Mouse (Mus musculus) testis, adult 2 months (tissue): ENCODE data around the gene Ofd1. TPM values are rescaled to one million over a fixed set of nuclear protein-coding genes. Genes with fewer than 3 reads are reported as not detected.

Experiments
- H3K27ac ChIP-seq: fragments of 200-500 bp; 2 replicates; pipeline ENCODE4 v1.5.1; 2012; ENCODE audit warnings: low read depth, low read length; ENCODE audit not compliant: control insufficient read depth, insufficient read depth
- H3K27me3 ChIP-seq: fragments of 200-500 bp; 2 replicates; pipeline ENCODE4 v1.6.1; 2012; ENCODE audit warnings: mild to moderate bottlenecking, low read length, moderate library complexity; ENCODE audit not compliant: control insufficient read depth, insufficient read depth
- H3K36me3 ChIP-seq: fragments of 200-500 bp; 2 replicates; pipeline ENCODE4 v1.6.1; 2012; ENCODE audit warnings: mild to moderate bottlenecking, low read length; ENCODE audit not compliant: control insufficient read depth, insufficient read depth
- H3K4me1 ChIP-seq: fragments of 200-500 bp; 2 replicates; pipeline ENCODE4 v1.6.1; 2012; ENCODE audit warnings: low read length; ENCODE audit not compliant: control insufficient read depth, insufficient read depth
- H3K4me3 ChIP-seq: fragments of 200-500 bp; 2 replicates; pipeline ENCODE4 v1.5.1; 2012; ENCODE audit warnings: low read depth, mild to moderate bottlenecking, low read length, moderate library complexity, mixed read lengths; ENCODE audit not compliant: control insufficient read depth
- CTCF ChIP-seq: fragments of 200-500 bp; IDR thresholded peaks from 2 replicates; pipeline ENCODE4 v1.5.1; 2012; ENCODE audit warnings: low read depth, mild to moderate bottlenecking, inconsistent platforms, low read length, moderate library complexity; ENCODE audit not compliant: control insufficient read depth, insufficient read depth, insufficient replicate concordance
- POLR2A ChIP-seq: fragments of 200-500 bp; IDR thresholded peaks from 2 replicates; pipeline ENCODE4 v1.6.1; 2012; ENCODE audit warnings: low read depth, mild to moderate bottlenecking, inconsistent platforms, low read length, moderate library complexity; ENCODE audit not compliant: control insufficient read depth
- polyA plus RNA-seq: library from polyadenylated mRNA; depleted of rRNA; stranded (reverse); fragments of >200 nt; gene quantifications from 2 replicates; pipeline ENCODE4 v1.2.3, GENCODE M21; 2012; rRNA removed

The Ofd1 gene
- polyA plus RNA-seq = 1.2 and 1.3 TPM in 2 replicates

- peak within 1 kb of the TSS; percentile 75 for H3K4me3 ChIP-seq
- H3K4me1 ChIP-seq = no peaks in the 10 kb centered on the region
- no peak for TF ChIP-seq CTCF
- TF ChIP-seq POLR2A = peak; percentile 59; the same call in 1 of the 2 replicates
- H3K36me3 ChIP-seq = no peaks in the 10 kb centered on the region
- peak within 1 kb of the TSS; percentile 79 for H3K27ac ChIP-seq
- no peaks in the 10 kb centered on the region for H3K27me3 ChIP-seq
Observed at GRCm38 (mm10) chrX:166440616-166441063, at the start of gene Ofd1. Ofd1 (minus strand) TSS chrX:166440704.

- H3K36me3 ChIP-seq = no peaks in the 10 kb centered on the region
- peak within 1 kb of the TSS; percentile 91 for H3K4me3 ChIP-seq
- H3K27ac ChIP-seq = peak within 1 kb of the TSS; percentile 79
- no peaks in the 10 kb centered on the region; the same call in 1 of the 2 replicates for H3K4me1 ChIP-seq
- peak; percentile 52 for TF ChIP-seq POLR2A
- TF ChIP-seq CTCF = no peak
- H3K27me3 ChIP-seq = no peaks in the 10 kb centered on the region
Observed at GRCm38 (mm10) chrX:166479365-166479983, 39.0 kb upstream of the Ofd1 start, which contains the start of gene Rab9. Rab9 (minus strand) TSS chrX:166479867.

GRCm38 (mm10) chrX:166478631-166479364 lies 38.3 kb upstream of the Ofd1 start:
- H3K27ac ChIP-seq = peak overlapping the region; percentile 79
- no peaks in the 10 kb centered on the region for H3K36me3 ChIP-seq
- TF ChIP-seq POLR2A (no peak), CTCF (no peak)
- no peaks in the 10 kb centered on the region for H3K27me3 ChIP-seq
- H3K4me1 ChIP-seq = no peaks in the 10 kb centered on the region; the same call in 1 of the 2 replicates
- H3K4me3 ChIP-seq = peak overlapping the region; percentile 91

GRCm38 (mm10) chrX:166477393-166477792 lies 36.9 kb upstream of the Ofd1 start:
- H3K27me3 ChIP-seq = no peaks in the 10 kb centered on the region
- no peak overlapping the region for H3K4me3 ChIP-seq
- TF ChIP-seq POLR2A (no peak), CTCF (no peak)
- no peaks in the 10 kb centered on the region for H3K4me1 ChIP-seq
- no peak overlapping the region for H3K27ac ChIP-seq
- no peaks in the 10 kb centered on the region for H3K36me3 ChIP-seq

- Histone ChIP-seq H3K4me1 (no peaks in the 10 kb centered on the region), H3K36me3 (no peaks in the 10 kb centered on the region), H3K27ac (no peak overlapping the region), H3K27me3 (no peaks in the 10 kb centered on the region), H3K4me3 (no peak overlapping the region)
- no peak for TF ChIP-seq POLR2A
- no peak for TF ChIP-seq CTCF
Observed at GRCm38 (mm10) chrX:166472612-166473011, 32.1 kb upstream of the Ofd1 start.

GRCm38 (mm10) chrX:166468321-166468720 lies 27.8 kb upstream of the Ofd1 start:
- Histone ChIP-seq H3K4me1 (no peaks in the 10 kb centered on the region), H3K4me3 (no peak overlapping the region), H3K36me3 (no peaks in the 10 kb centered on the region), H3K27ac (no peak overlapping the region), H3K27me3 (no peaks in the 10 kb centered on the region)
- no peak for TF ChIP-seq POLR2A
- no peak for TF ChIP-seq CTCF

- Histone ChIP-seq H3K27me3 (no peaks in the 10 kb centered on the region), H3K27ac (no peak overlapping the region), H3K4me1 (no peaks in the 10 kb centered on the region), H3K36me3 (no peaks in the 10 kb centered on the region), H3K4me3 (no peak overlapping the region)
- no peak for TF ChIP-seq CTCF
- no peak for TF ChIP-seq POLR2A
Observed at GRCm38 (mm10) chrX:166455525-166455924, 15.0 kb upstream of the Ofd1 start.

GRCm38 (mm10) chrX:166454331-166454730 lies 13.8 kb upstream of the Ofd1 start:
- H3K36me3 ChIP-seq = no peaks in the 10 kb centered on the region
- no peak overlapping the region for H3K4me3 ChIP-seq
- H3K4me1 ChIP-seq = no peaks in the 10 kb centered on the region
- no peak overlapping the region for H3K27ac ChIP-seq
- H3K27me3 ChIP-seq = no peaks in the 10 kb centered on the region
- no peak for TF ChIP-seq POLR2A
- TF ChIP-seq CTCF = no peak
